Mouse (Mus musculus) embryonic facial prominence, embryonic 11.5 days (tissue): Measurements from ENCODE around the gene Rbm28. TPM values are rescaled to one million over a fixed set of nuclear protein-coding genes. Genes with fewer than 3 reads are reported as not detected.

ENCODE experiments used
- ATAC-seq: fragments of 200-750 bp; cut with Nextera tagmentation; replicated peaks from 2 replicates; pipeline ENCODE4 v1.8.0; 2017; ENCODE audit warnings: low read depth; ENCODE audit not compliant: insufficient number of reproducible peaks, low FRiP score, low TSS enrichment
- DNase-seq: peaks from one replicate; pipeline ENCODE4 v3.0.0-alpha.2; 2015; ENCODE audit warnings: low spot score
- H3K27ac ChIP-seq: fragments of 300-500 bp; sonication (generic); replicated peaks from 2 replicates; pipeline ENCODE4 v1.5.1; 2014; ENCODE audit warnings: mild to moderate bottlenecking, low read depth, low read length, control low read depth
- H3K27me3 ChIP-seq: fragments of 300-500 bp; sonication (generic); 2 replicates; pipeline ENCODE4 v1.6.1; 2014; ENCODE audit warnings: mild to moderate bottlenecking, low read length, moderate library complexity, mixed read lengths; ENCODE audit not compliant: control insufficient read depth, insufficient read depth
- H3K36me3 ChIP-seq: fragments of 300-500 bp; sonication (generic); replicated peaks from 2 replicates; pipeline ENCODE4 v1.6.1; 2014; ENCODE audit warnings: low read depth, mild to moderate bottlenecking, low read length, moderate library complexity, mixed read lengths; ENCODE audit not compliant: control insufficient read depth, insufficient read depth
- H3K4me1 ChIP-seq: fragments of 300-500 bp; sonication (generic); 2 replicates; pipeline ENCODE4 v1.6.1; 2014; ENCODE audit warnings: low read length, mixed read lengths; ENCODE audit not compliant: control insufficient read depth, insufficient read depth
- H3K4me2 ChIP-seq: fragments of 300-500 bp; sonication (generic); 2 replicates; pipeline ENCODE4 v1.6.1; 2014; ENCODE audit warnings: low read depth, mild to moderate bottlenecking, control low read depth, low read length, moderate library complexity
- H3K4me3 ChIP-seq: fragments of 300-500 bp; sonication (generic); 2 replicates; pipeline ENCODE4 v1.5.1; 2014; ENCODE audit warnings: low read depth, low read length, control low read depth
- H3K9ac ChIP-seq: fragments of 300-500 bp; sonication (generic); replicated peaks from 2 replicates; pipeline ENCODE4 v1.6.1; 2014; ENCODE audit warnings: mild to moderate bottlenecking, control low read depth, low read length
- H3K9me3 ChIP-seq: fragments of 300-500 bp; sonication (generic); replicated peaks from 2 replicates; pipeline ENCODE4 v1.6.1; 2016; ENCODE audit warnings: mild to moderate bottlenecking, low read length, inconsistent platforms, mixed read lengths; ENCODE audit not compliant: control insufficient read depth
- WGBS: fragments of 180-500 bp; shearing (Covaris S2); extraction: QIAGEN DNeasy Blood & Tissue Kit; methylation state at CpG from one replicate; pipeline ENCODE4 v1.1.7; 2014; 5-methylcytosine and 5-hydroxymethylcytosine counted together
- polyA plus RNA-seq: library from polyadenylated mRNA; unstranded; fragments of >200 nt; fragmentation: Nextera tagmentation; extraction: Ambion mirVana; gene quantifications from 2 replicates; pipeline ENCODE4 v1.2.1, GENCODE M21; 2014

Rbm28 gene
- polyA plus RNA-seq, 1 experiment from 2014 or later = 60.7 TPM

DNA sequence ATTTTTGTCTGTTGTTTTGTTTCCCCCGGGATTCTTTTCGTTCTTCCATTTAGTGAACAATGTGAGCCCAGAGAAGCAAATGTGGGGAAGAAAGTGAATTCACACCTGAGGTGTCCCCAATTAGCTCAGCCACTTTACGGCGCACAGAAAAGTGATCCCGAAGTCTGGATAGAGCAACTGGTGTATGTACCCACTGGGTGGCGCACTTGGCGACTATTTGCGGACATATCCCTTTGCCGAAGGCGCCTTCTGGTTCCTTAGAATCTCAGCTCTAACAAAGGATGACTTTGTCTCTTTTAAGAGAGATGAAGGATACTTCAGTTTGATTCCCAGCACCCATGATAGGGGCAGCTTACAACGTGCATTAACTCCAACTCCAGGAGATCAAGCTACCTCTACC, 71.9 kb downstream of the Rbm28 start:
- 61% methylated on average over 11 of the region's 11 CpGs for WGBS
- ATAC-seq = no peak
- DNase-seq = no peak
- no peaks in the 10 kb centered on the region for H3K4me1 ChIP-seq
- no peaks in the 10 kb centered on the region for H3K36me3 ChIP-seq
- no peak overlapping the region for H3K4me2 ChIP-seq
- H3K9ac ChIP-seq = no peak overlapping the region
- H3K27me3 ChIP-seq = no peaks in the 10 kb centered on the region
- no peak overlapping the region for H3K4me3 ChIP-seq
- H3K27ac ChIP-seq = no peak overlapping the region
- no peaks in the 10 kb centered on the region; the same call in 1 of the 2 replicates for H3K9me3 ChIP-seq

- H3K9ac ChIP-seq = no peak overlapping the region
- DNase-seq (no peak), ATAC-seq (no peak)
- H3K4me2 ChIP-seq = no peak overlapping the region
- H3K4me3 ChIP-seq = no peak overlapping the region
- no peak overlapping the region for H3K27ac ChIP-seq
- H3K9me3 ChIP-seq = no peaks in the 10 kb centered on the region; the same call in 1 of the 2 replicates
- H3K27me3 ChIP-seq = no peaks in the 10 kb centered on the region
- WGBS = 88% methylated on average over 7 of the region's 7 CpGs
- no peaks in the 10 kb centered on the region for H3K36me3 ChIP-seq
- H3K4me1 ChIP-seq = no peaks in the 10 kb centered on the region
Measured at GRCm38 (mm10) chr6:29092234-29092633, 72.6 kb downstream of the Rbm28 start.

GRCm38 (mm10) chr6:29087921-29088709, 76.7 kb downstream of the Rbm28 start:
- Histone ChIP-seq H3K9me3 (no peaks in the 10 kb centered on the region; the same call in 1 of the 2 replicates), H3K36me3 (no peaks in the 10 kb centered on the region), H3K4me1 (no peaks in the 10 kb centered on the region), H3K9ac (no peak overlapping the region), H3K4me2 (no peak overlapping the region), H3K27ac (no peak overlapping the region), H3K4me3 (no peak overlapping the region), H3K27me3 (no peaks in the 10 kb centered on the region)
- DNase-seq (no peak), ATAC-seq (no peak)
- 64% methylated on average over 7 of the region's 7 CpGs for WGBS

- Histone ChIP-seq H3K36me3 (no peaks in the 10 kb centered on the region), H3K27ac (no peak overlapping the region), H3K4me3 (no peak overlapping the region), H3K4me1 (no peaks in the 10 kb centered on the region), H3K9ac (no peak overlapping the region), H3K27me3 (no peaks in the 10 kb centered on the region), H3K9me3 (no peaks in the 10 kb centered on the region), H3K4me2 (no peak overlapping the region)
- DNase-seq (peak; percentile 41), ATAC-seq (no peak)
- WGBS = 52% methylated on average over 7 of the region's 7 CpGs
Measured at GRCm38 (mm10) chr6:29084401-29084800, 80.4 kb downstream of the Rbm28 start.

DNA sequence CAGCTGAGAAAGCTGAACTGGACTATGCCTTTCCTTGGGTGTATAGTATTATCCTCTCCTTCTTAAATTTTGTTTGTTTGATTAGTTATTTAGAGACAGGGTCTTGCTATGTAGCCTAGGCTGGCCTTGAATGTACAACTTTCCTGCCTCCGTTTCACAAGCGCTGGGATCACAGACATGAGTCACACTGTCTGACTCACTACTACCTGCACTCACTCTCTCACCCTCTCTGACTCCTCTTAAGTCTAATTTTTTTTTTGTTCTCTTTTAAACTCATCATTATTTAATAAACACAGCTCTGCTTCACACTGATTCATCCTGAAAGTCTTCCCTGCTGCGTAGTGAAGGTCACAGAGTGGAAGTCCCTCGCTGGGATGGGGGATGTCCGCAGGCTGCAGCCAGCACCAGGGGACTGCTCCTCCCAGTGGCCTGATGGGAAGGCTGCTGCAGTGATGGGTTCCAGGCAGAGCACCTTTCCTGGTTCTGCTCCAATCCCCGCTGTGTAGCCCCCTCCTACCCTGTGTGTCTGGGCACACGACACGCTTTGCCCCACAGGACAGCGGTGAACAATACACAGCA, 81.9 kb downstream of the Rbm28 start:
- no peak overlapping the region for H3K9ac ChIP-seq
- no peak overlapping the region for H3K4me3 ChIP-seq
- H3K9me3 ChIP-seq = no peaks in the 10 kb centered on the region
- peak; percentile 9; the same call in 1 of the 2 replicates for ATAC-seq
- H3K27me3 ChIP-seq = no peaks in the 10 kb centered on the region
- H3K4me2 ChIP-seq = no peak overlapping the region
- DNase-seq = peak; percentile 6
- H3K36me3 ChIP-seq = no peaks in the 10 kb centered on the region
- H3K27ac ChIP-seq = no peak overlapping the region
- WGBS = 47% methylated on average over 9 of the region's 9 CpGs
- H3K4me1 ChIP-seq = no peaks in the 10 kb centered on the region

- Histone ChIP-seq H3K4me3 (no peak overlapping the region), H3K4me2 (no peak overlapping the region), H3K36me3 (no peaks in the 10 kb centered on the region), H3K9me3 (no peaks in the 10 kb centered on the region), H3K9ac (no peak overlapping the region), H3K27ac (no peak overlapping the region), H3K27me3 (no peaks in the 10 kb centered on the region), H3K4me1 (no peaks in the 10 kb centered on the region)
- WGBS = 79% methylated on average over 10 of the region's 10 CpGs
- no peak for ATAC-seq
- no peak for DNase-seq
Measured at GRCm38 (mm10) chr6:29081826-29082363, 82.9 kb downstream of the Rbm28 start.

DNA sequence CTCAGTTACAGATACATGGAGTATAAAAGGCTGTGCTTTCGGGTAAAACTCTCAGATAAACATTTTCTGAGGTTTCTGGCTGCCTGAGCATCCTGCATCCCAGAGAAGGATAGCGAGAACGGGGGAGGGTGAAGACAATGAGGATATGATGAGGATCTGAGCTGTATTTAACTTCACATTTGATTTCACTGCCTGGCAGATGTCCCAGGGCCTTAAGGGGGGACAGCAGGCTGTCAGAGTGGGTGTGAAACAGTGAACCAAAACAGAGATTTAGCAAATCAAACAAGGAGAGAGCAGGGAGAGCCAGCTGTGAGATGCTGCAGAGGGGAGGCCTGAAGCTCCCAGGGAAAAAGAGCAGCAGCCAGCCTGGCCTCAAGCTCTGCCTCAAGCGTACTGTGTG, 85.5 kb downstream of the Rbm28 start:
- H3K27ac ChIP-seq = no peak overlapping the region
- H3K27me3 ChIP-seq = no peaks in the 10 kb centered on the region
- no peaks in the 10 kb centered on the region for H3K4me1 ChIP-seq
- 71% methylated on average over 4 of the region's 4 CpGs for WGBS
- no peaks in the 10 kb centered on the region for H3K9me3 ChIP-seq
- H3K4me3 ChIP-seq = no peak overlapping the region
- no peak overlapping the region for H3K9ac ChIP-seq
- H3K4me2 ChIP-seq = no peak overlapping the region
- DNase-seq (no peak), ATAC-seq (no peak)
- H3K36me3 ChIP-seq = no peaks in the 10 kb centered on the region

GRCm38 (mm10) chr6:29074133-29074469, 90.7 kb downstream of the Rbm28 start:
- no peak overlapping the region for H3K4me3 ChIP-seq
- no peaks in the 10 kb centered on the region for H3K9me3 ChIP-seq
- H3K27me3 ChIP-seq = no peaks in the 10 kb centered on the region
- H3K9ac ChIP-seq = no peak overlapping the region
- no peak overlapping the region for H3K4me2 ChIP-seq
- H3K36me3 ChIP-seq = no peaks in the 10 kb centered on the region
- H3K27ac ChIP-seq = no peak overlapping the region
- no peak for ATAC-seq
- DNase-seq = no peak
- H3K4me1 ChIP-seq = no peaks in the 10 kb centered on the region
